Mouse (Mus musculus): ENCODE data around the gene Pus3. TPM values are rescaled to one million over a fixed set of nuclear protein-coding genes. Genes with fewer than 3 reads are reported as not detected.

Gene Pus3
- polyA plus RNA-seq, 1 experiment from 2014 or later: 12.0 TPM

DNA sequence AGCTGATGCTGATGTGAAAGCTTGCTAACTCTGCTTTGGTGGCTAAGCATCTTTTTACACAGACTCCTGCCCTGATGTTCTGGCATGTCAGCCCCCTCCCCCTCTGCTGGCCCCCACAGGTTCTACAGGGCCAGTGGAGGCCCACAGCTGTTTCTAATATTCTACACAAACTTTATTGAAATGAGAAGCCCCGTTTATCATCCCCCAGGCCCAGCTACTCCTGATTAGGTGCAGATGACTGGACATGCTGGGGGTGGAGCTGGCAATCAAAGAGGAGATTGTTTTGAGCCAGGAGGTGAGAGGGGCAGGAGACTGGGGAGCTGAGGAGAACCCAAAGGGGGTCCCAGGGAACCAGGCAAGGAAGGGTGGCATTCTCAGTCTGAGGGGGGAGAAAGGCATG lies 28.6 kb upstream of the Pus3 start:
- ATAC-seq (ENCODE audit: extremely low read depth, insufficient number of reproducible peaks, low FRiP score, low TSS enrichment): no peak
- no peak overlapping the region for H3K4me3 ChIP-seq
- WGBS: 25% methylated on average over 1 of the region's 1 CpGs
- no peaks in the 10 kb centered on the region for H3K27me3 ChIP-seq (replicated peaks)
- H3K4me2 ChIP-seq: no peak overlapping the region
- no peaks in the 10 kb centered on the region for H3K9me3 ChIP-seq
- peaks cover 5% of the 10 kb centered on the region for H3K4me1 ChIP-seq
- H3K9ac ChIP-seq: no peak overlapping the region
- no peaks in the 10 kb centered on the region for H3K36me3 ChIP-seq
- peak overlapping the region; percentile 59 for H3K27ac ChIP-seq (replicated peaks)

DNA sequence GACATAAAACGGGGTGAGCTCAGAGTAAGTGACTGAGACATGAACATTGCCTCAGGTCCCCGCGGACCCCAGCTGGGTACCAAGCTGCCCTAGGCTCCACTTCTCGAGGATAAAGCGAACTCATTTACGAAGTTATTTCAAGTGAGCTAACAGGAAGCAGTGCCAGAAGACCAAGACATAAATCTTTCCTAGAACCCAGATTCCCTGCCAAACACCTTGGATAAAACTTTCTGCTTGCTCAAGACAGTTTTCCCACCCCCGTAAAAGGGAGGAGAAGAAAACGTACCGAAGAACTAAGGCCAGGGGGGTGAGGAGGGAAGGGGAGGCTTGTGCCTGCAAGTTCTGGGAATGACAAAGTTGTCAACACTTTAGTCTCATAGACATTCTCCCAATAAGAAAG lies 25.1 kb upstream of the Pus3 start:
- Histone ChIP-seq H3K36me3 (no peaks in the 10 kb centered on the region), H3K4me1 (peaks cover 21% of the 10 kb centered on the region), H3K4me2 (no peak overlapping the region), H3K9me3 (no peaks in the 10 kb centered on the region), H3K4me3 (no peak overlapping the region), H3K27me3 (replicated peaks) (no peaks in the 10 kb centered on the region), H3K27ac (replicated peaks) (no peak overlapping the region; the same call in 1 of the 2 replicates), H3K9ac (no peak overlapping the region)
- WGBS: 60% methylated on average over 9 of the region's 9 CpGs
- ATAC-seq (ENCODE audit: extremely low read depth, insufficient number of reproducible peaks, low FRiP score, low TSS enrichment): no peak

DNA sequence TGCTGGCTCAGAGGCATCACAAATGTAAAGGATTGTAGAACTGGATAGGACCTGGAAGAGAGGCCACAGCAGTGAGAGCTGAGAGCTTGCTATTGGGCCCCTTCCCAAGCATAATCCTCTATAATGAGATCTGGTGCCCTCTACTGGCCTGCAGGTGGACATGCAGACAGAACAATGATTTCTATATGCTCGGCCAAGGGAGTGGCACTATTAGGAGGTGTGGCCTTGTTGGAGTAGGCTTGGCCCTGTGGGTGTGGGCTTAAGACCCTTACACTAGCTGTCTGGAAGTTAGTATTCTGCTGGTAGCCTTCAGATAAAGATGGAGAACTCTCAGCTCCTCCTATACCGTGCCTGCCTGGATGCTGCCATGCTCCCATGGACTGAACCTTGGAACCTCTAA lies 23.3 kb upstream of the Pus3 start:
- H3K4me2 ChIP-seq: no peak overlapping the region
- no peak overlapping the region for H3K4me3 ChIP-seq
- 5% methylated on average over 2 of the region's 2 CpGs for WGBS
- no peak overlapping the region for H3K9ac ChIP-seq
- no peaks in the 10 kb centered on the region for H3K9me3 ChIP-seq
- no peak for ATAC-seq (ENCODE audit: extremely low read depth, insufficient number of reproducible peaks, low FRiP score, low TSS enrichment)
- H3K36me3 ChIP-seq: no peaks in the 10 kb centered on the region
- no peak overlapping the region for H3K27ac ChIP-seq (replicated peaks)
- no peaks in the 10 kb centered on the region for H3K27me3 ChIP-seq (replicated peaks)
- peaks cover 24% of the 10 kb centered on the region for H3K4me1 ChIP-seq

DNA sequence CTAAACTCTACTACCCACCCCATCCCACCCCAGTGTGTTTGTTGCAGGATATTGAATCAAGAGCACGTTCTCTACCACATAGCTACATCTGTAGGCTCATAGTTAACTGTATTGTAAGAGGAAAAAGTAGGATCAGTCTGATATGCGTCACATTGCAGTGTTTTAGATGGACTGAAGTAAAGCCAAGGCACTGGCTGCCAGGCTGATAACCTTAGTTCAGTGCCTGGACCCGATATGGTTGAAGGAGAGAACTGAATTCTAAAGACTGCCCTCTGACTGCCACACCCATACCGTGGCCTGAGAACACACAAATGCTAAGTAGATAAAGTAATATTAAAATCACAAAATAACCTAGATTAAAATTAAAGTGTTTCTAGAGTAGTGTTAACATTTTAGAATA lies 22.5 kb upstream of the Pus3 start:
- WGBS: 61% methylated on average over 4 of the region's 4 CpGs
- H3K9ac ChIP-seq: no peak overlapping the region
- no peak overlapping the region for H3K27ac ChIP-seq (replicated peaks)
- H3K4me1 ChIP-seq: peaks cover 24% of the 10 kb centered on the region
- no peak overlapping the region for H3K4me2 ChIP-seq
- no peaks in the 10 kb centered on the region for H3K36me3 ChIP-seq
- H3K27me3 ChIP-seq (replicated peaks): no peaks in the 10 kb centered on the region
- H3K4me3 ChIP-seq: no peak overlapping the region
- no peaks in the 10 kb centered on the region for H3K9me3 ChIP-seq
- ATAC-seq (ENCODE audit: extremely low read depth, insufficient number of reproducible peaks, low FRiP score, low TSS enrichment): no peak

DNA sequence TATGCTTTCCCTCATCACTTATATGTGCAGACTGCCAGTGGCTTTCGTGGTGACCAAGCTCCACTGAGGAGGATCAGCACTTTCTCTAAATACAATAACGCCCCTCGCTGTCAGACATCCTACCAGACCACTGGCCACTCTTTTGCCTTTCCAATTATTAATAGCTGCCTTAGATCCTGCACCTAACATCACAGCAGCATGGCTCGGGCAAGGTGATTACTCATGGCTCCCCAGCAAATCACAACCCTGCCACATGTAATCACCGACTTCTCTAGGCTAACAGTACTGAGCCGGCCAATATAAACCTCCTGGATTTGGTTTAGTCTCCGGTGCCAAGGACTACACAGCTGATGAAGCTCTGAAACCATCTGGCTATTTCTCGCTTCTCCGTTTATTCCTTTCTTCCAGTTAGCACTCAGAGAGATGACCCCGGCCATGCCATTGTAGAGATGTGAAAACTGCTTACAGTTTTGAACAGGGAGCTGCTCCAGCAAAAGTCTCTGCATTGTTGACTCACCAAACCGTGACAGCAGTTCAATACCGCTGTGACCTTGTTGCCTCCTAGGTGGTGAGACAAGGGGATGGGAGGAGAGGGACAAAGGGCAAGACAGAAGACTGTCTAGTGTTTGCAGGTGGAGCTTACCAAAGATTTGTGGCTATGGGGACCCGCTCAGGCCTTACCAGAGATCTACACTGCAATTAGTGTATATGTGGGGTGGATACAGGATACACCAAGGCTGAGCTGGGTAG lies 19.2 kb upstream of the Pus3 start:
- ATAC-seq (ENCODE audit: extremely low read depth, insufficient number of reproducible peaks, low FRiP score, low TSS enrichment): no peak
- Histone ChIP-seq H3K9me3 (no peaks in the 10 kb centered on the region), H3K4me2 (no peak overlapping the region), H3K36me3 (no peaks in the 10 kb centered on the region), H3K4me1 (peaks cover 24% of the 10 kb centered on the region), H3K27ac (replicated peaks) (no peak overlapping the region), H3K9ac (no peak overlapping the region), H3K27me3 (replicated peaks) (no peaks in the 10 kb centered on the region), H3K4me3 (no peak overlapping the region)
- 72% methylated on average over 13 of the region's 13 CpGs for WGBS

DNA sequence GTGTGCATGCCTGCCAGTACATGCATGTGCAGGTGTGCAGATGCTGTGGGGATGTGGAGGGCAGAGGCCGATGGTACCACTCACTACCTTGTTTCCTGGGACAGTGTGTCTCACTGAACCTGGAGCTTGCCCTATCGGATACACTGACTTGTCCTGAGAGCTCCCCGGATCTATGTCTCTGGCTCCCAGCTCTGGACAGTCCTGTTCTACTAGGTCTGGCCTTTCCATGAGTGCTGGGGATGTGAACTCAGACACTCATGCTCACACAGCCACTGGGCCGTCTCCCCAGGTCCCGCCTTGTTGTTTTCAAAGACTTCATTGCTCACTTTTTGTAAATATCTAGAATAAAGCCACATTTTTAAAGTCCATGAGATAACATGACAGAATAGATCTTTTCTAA lies 17.4 kb upstream of the Pus3 start:
- Histone ChIP-seq H3K9ac (no peak overlapping the region), H3K4me1 (peaks cover 20% of the 10 kb centered on the region), H3K9me3 (no peaks in the 10 kb centered on the region), H3K27me3 (replicated peaks) (no peaks in the 10 kb centered on the region), H3K4me2 (no peak overlapping the region), H3K36me3 (no peaks in the 10 kb centered on the region), H3K27ac (replicated peaks) (no peak overlapping the region), H3K4me3 (no peak overlapping the region)
- 79% methylated on average over 5 of the region's 5 CpGs for WGBS
- no peak for ATAC-seq (ENCODE audit: extremely low read depth, insufficient number of reproducible peaks, low FRiP score, low TSS enrichment)

DNA sequence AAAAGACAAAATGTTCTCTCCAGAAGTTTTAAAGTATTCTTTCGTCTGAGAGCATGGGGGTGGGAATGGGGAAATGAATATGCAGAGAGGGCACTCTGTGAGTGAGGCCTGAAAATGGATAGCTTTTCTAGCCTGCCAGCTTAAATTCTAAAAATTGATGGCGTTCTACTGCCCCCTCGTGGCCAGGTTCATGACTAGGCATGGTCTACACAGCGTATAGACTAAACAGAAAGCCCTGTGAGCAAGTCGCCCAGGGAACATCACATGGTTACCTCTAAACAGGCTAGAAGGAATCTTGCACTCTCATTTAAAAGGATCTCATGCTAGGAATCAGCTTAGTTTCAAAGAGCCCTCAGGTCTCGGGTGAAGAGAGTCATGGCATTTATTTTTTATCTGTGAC lies 16.9 kb upstream of the Pus3 start:
- Histone ChIP-seq H3K9ac (no peak overlapping the region), H3K27ac (replicated peaks) (no peak overlapping the region), H3K36me3 (no peaks in the 10 kb centered on the region), H3K4me2 (no peak overlapping the region), H3K4me1 (peaks cover 20% of the 10 kb centered on the region), H3K27me3 (replicated peaks) (no peaks in the 10 kb centered on the region), H3K9me3 (no peaks in the 10 kb centered on the region), H3K4me3 (no peak overlapping the region)
- WGBS: 10% methylated on average over 6 of the region's 6 CpGs
- ATAC-seq (ENCODE audit: extremely low read depth, insufficient number of reproducible peaks, low FRiP score, low TSS enrichment): no peak

DNA sequence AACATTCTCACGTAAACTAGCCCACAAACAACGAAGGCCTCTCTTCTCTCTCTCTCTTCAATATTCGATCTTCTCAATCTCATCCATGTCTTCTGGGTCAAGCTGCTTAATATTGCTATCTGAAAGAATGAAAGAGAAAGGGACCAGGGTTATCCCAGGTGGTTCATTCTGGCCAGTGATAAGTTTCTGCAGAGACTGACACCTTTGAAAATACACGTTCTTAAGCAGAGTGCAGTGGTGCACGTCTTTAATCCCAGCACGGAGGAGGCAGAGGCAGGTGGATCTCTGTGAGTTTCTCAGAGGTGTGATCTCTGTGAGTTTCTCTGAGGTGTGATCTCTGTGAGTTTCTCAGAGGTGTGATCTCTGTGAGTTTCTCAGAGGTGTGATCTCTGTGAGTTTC lies 16.5 kb upstream of the Pus3 start:
- 55% methylated on average over 6 of the region's 6 CpGs for WGBS
- Histone ChIP-seq H3K36me3 (no peaks in the 10 kb centered on the region), H3K4me1 (peaks cover 20% of the 10 kb centered on the region)

DNA sequence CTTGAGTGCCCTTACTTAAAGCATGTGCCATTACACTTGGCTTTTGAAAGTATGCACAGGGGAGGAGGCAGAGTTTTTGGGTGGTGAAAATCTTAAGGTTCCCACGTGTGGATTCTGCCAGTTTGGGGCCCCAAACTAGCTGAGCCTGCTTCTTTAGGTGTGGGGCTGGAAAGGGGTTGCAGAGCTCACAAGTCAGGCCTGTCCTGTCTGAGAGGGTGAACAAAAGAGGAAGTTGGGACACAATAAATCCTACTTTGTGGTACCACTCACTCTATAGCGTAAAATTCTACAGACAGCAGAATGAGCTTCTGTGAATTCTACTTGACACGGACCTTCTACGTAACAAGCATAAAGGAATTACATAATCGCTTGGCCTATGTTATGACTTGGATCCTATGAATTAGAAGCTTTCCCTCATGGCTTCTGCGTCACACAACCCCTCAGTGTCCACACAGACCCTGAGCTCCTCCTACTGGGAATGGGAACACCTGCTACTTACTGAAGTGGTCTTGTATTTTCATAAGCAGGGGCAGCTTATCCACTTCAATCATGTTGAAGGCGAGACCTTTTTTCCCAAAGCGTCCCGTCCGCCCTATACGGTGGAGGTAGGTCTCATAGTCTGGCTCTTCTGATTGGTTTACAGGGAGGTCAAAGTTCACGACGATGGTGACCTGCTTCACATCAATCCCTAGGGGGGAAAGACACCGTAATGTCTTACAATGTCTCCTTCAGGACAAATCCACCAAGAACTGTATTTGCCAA lies 15.1 kb upstream of the Pus3 start:
- H3K9me3 ChIP-seq: no peaks in the 10 kb centered on the region
- H3K4me2 ChIP-seq: no peak overlapping the region
- no peak overlapping the region for H3K4me3 ChIP-seq
- no peaks in the 10 kb centered on the region for H3K27me3 ChIP-seq (replicated peaks)
- H3K9ac ChIP-seq: no peak overlapping the region
- H3K36me3 ChIP-seq: no peaks in the 10 kb centered on the region
- ATAC-seq (ENCODE audit: extremely low read depth, insufficient number of reproducible peaks, low FRiP score, low TSS enrichment): no peak
- no peak overlapping the region for H3K27ac ChIP-seq (replicated peaks)
- 82% methylated on average over 14 of the region's 14 CpGs for WGBS
- H3K4me1 ChIP-seq: peaks cover 8% of the 10 kb centered on the region

More for the DNA sequence above, 16.5 kb upstream of the Pus3 start:
- no peak overlapping the region for H3K4me2 ChIP-seq
- H3K9me3 ChIP-seq: no peaks in the 10 kb centered on the region
- H3K4me3 ChIP-seq: no peak overlapping the region
- H3K27me3 ChIP-seq (replicated peaks): no peaks in the 10 kb centered on the region
- ATAC-seq (ENCODE audit: extremely low read depth, insufficient number of reproducible peaks, low FRiP score, low TSS enrichment): no peak
- H3K9ac ChIP-seq: no peak overlapping the region
- no peak overlapping the region for H3K27ac ChIP-seq (replicated peaks)

DNA sequence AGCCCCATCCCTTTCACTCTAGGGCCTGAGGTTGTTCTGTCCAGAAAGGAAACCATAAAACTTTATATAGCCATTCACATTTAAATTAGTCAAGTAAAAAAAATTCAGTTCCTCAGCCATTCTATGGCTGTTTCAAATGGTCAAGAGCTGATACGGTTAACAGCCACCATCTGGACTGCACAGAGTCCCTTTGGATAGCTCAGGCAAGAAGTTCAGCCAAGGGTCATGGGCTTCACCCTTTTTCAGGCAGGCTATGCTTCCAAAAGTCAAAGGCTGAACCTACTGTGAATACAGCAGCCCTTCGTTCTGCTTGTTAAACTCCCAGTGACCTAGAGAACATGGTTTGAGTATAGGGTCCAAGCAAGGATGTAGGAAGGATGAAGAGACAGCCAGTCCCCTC lies 13.7 kb upstream of the Pus3 start:
- Histone ChIP-seq H3K9ac (no peak overlapping the region), H3K4me2 (no peak overlapping the region), H3K4me1 (no peaks in the 10 kb centered on the region), H3K36me3 (no peaks in the 10 kb centered on the region), H3K27me3 (replicated peaks) (no peaks in the 10 kb centered on the region), H3K9me3 (no peaks in the 10 kb centered on the region), H3K4me3 (no peak overlapping the region), H3K27ac (replicated peaks) (no peak overlapping the region)
- no peak for ATAC-seq (ENCODE audit: extremely low read depth, insufficient number of reproducible peaks, low FRiP score, low TSS enrichment)
- WGBS: 58% methylated on average over 2 of the region's 2 CpGs

DNA sequence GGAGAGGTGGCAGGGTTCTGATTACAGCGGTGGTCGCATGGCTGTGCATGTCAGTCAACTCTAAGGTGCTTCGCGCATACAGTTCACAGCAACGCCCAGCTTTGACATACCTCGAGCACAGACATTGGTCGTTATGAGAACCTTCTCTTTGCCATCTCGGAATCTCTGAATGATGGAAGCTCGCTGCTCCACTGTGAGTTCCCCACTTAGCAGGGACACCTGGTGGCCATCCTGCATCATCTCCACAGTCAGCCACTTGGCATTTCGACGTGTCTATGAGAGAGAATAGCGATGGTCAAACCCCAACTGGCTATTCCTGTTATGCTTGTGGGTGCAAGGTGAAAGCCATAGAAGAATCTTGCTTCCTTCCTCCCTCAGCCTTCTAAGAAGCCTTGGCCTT lies 12.7 kb upstream of the Pus3 start:
- Histone ChIP-seq H3K36me3 (no peaks in the 10 kb centered on the region), H3K27ac (replicated peaks) (no peak overlapping the region), H3K27me3 (replicated peaks) (no peaks in the 10 kb centered on the region), H3K4me3 (no peak overlapping the region), H3K4me1 (no peaks in the 10 kb centered on the region), H3K9ac (no peak overlapping the region), H3K4me2 (no peak overlapping the region), H3K9me3 (no peaks in the 10 kb centered on the region)
- 60% methylated on average over 12 of the region's 12 CpGs for WGBS
- no peak for ATAC-seq (ENCODE audit: extremely low read depth, insufficient number of reproducible peaks, low FRiP score, low TSS enrichment)

DNA sequence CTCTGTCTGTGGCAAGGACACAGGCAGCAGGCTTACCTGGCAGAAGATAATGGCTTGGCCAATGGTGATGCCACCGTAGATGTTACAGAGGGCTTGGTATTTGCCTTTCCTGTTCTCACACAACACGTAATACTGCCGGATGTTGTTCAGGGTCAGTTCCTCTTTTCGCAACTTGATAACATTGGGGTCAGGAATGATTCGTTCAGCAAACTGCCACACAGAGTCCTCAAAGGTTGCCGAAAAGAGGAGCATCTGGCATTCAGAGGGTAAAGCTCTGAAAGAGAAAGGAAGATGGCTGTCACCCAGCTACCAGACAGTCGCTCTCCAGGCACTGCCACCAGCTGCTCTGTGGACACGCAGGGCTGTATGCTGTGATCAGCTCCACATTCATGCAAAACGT lies 11.7 kb upstream of the Pus3 start:
- Histone ChIP-seq H3K36me3 (no peaks in the 10 kb centered on the region), H3K27ac (replicated peaks) (no peak overlapping the region), H3K9me3 (no peaks in the 10 kb centered on the region), H3K4me2 (no peak overlapping the region), H3K27me3 (replicated peaks) (no peaks in the 10 kb centered on the region), H3K4me1 (no peaks in the 10 kb centered on the region), H3K4me3 (no peak overlapping the region), H3K9ac (no peak overlapping the region)
- no peak for ATAC-seq (ENCODE audit: extremely low read depth, insufficient number of reproducible peaks, low FRiP score, low TSS enrichment)
- WGBS: 68% methylated on average over 9 of the region's 9 CpGs

Measured in heart, embryonic 13.5 days (tissue).